Comparison of ENCODE assay signal across 9 mouse cellular contexts in the genomic region with DNA sequence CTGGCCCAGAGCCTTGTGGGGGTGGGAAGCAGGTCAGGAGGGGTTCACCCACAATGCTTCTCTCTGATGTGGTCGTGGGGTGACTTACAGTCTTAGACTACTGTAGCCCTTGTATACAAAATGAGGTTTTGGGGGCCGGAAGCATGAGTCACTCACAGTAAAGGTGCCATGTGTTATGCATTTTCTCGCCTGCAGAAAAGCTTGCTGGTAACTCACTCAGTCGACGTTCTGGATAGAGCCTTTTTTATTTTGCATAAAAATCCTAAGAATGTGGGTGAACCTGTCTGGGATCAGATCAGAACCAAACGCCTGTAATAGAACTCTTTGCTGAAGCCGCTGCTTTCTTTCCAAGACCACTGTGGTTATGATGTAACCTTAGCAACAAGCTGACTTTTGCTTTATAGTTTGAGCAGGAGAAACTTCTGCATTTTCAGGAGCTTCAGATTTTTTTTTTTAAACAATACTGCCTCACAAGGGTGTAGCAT. TPM values are rescaled to one million over a fixed set of nuclear protein-coding genes. Genes with fewer than 3 reads are reported as not detected.
DNase-seq lines count a peak whose midpoint lies in the region; ATAC-seq lines count a peak whose summit lies in the region.
"Had no signal": no experiment of that assay in that cellular context is flagged by ENCODE, and none has a peak within 500 bp of the region (broad histone marks: within the 10 kb centered on the region; RNA-seq: fewer than 3 reads in every experiment).

No protein-coding gene starts in this region.

- no peak overlapping the region for H3K4me2 ChIP-seq in kidney, embryonic 14.5 days (replicated peaks; ENCODE audit: low read depth, low read length)

- H3K36me3 ChIP-seq in kidney, embryonic 14.5 days (ENCODE audit: control insufficient read depth, insufficient read depth, low read length): no peaks in the 10 kb centered on the region

- WGBS in kidney, embryonic 14.5 days: 32% methylated on average over 7 of the region's 7 CpGs

- peaks cover 20% of the 10 kb centered on the region for H3K27me3 ChIP-seq in kidney, embryonic 14.5 days (ENCODE audit: control insufficient read depth, insufficient read depth, low read length)

- no peak overlapping the region for H3K4me3 ChIP-seq in kidney, embryonic 14.5 days (ENCODE audit: low read length)

- H3K27ac ChIP-seq in kidney, embryonic 14.5 days (ENCODE audit: low read depth, low read length): no peak overlapping the region

- H3K9ac ChIP-seq in kidney, embryonic 14.5 days (ENCODE audit: low read depth, low read length): no peak overlapping the region

- H3K9me3 ChIP-seq in kidney, embryonic 14.5 days (ENCODE audit: control insufficient read depth, low read length): no peaks in the 10 kb centered on the region

- H3K4me1 ChIP-seq in kidney, embryonic 14.5 days (ENCODE audit: control insufficient read depth, insufficient read depth, low read length): peaks cover 12% of the 10 kb centered on the region; the same call in 1 of the 2 replicates

- ATAC-seq in kidney, embryonic 14.5 days (ENCODE audit: low FRiP score, low TSS enrichment): no peak
- peak; percentile 57 for ATAC-seq in granulocyte monocyte progenitor cell, adult 5-6 weeks (replicated peaks; ENCODE audit: poor library complexity, severe bottlenecking)
- peak; percentile 18; the same call in 1 of the 2 replicates for ATAC-seq in neutrophil, adult 5-6 weeks (ENCODE audit: extremely low read depth, insufficient number of reproducible peaks, low FRiP score, poor library complexity, severe bottlenecking)
- ATAC-seq: forebrain, embryonic 16.5 days had no signal

- DNase-seq in kidney, postnatal 14 days: peak; percentile 20
- peak; percentile 82 to 90 for DNase-seq in CD8-positive naive resting alpha-beta T cell, adult 2 months (ENCODE audit: low read depth in 2 of 2, low spot score in 2 of 2)
- DNase-seq in adrenal gland, adult 2 months: no peak
- DNase-seq in heart, postnatal 4 days: no peak
- DNase-seq in layer of hippocampus, adult 11-12 months (ENCODE audit: low spot score): no peak

RNA-seq across cellular contexts. Expression of a gene that starts 5.2 kb away (rescaled TPM):
- polyA plus RNA-seq in kidney, embryonic 14.5 days (2014; fragmentation: Nextera tagmentation; extraction: Ambion mirVana): 15.6 and 18.3 TPM in 2 replicates
- not detected in 2 replicates for total RNA-seq in granulocyte monocyte progenitor cell, adult 5-6 weeks (2014; fragmentation: Nextera tagmentation)
- total RNA-seq in granulocyte monocyte progenitor cell, adult 5-6 weeks (2017): 0.82 and 2.4 TPM in 2 replicates
- total RNA-seq in neutrophil, adult 5-6 weeks (2017): 62.1 and 76.2 TPM in 2 replicates
- 10 to 100 TPM; 14.0 to 44.3 TPM for total RNA-seq in adrenal gland, adult 2 months (2021)
- polyA plus RNA-seq in adrenal gland, adult 2 months (2012; rRNA removed): 33.2 and 42.1 TPM in 2 replicates
- total RNA-seq in heart, postnatal 4 days (2021): 10 to 100 TPM; 15.4 to 17.3 TPM

RNA-seq across cellular contexts. Expression of a gene that starts 33.6 kb away (rescaled TPM):
- 5.6 and 7.6 TPM in 2 replicates for polyA plus RNA-seq in kidney, embryonic 14.5 days (2014; fragmentation: Nextera tagmentation; extraction: Ambion mirVana)
- total RNA-seq in granulocyte monocyte progenitor cell, adult 5-6 weeks (2014; fragmentation: Nextera tagmentation): 4.9 and 6.7 TPM in 2 replicates
- 7.5 and 8.9 TPM in 2 replicates for total RNA-seq in granulocyte monocyte progenitor cell, adult 5-6 weeks (2017)
- total RNA-seq in neutrophil, adult 5-6 weeks (2017): 19.1 and 23.9 TPM in 2 replicates
- total RNA-seq in adrenal gland, adult 2 months (2021): 1 to 10 TPM; 7.4 to 10.0 TPM
- polyA plus RNA-seq in adrenal gland, adult 2 months (2012; rRNA removed): 9.2 and 11.1 TPM in 2 replicates
- 1 to 10 TPM; 4.4 to 4.6 TPM for total RNA-seq in heart, postnatal 4 days (2021)

Comparison
In these comparisons a context has a peak if more than half of its experiments do, and no peak if none do; other contexts are left out.
1. DNase-seq: peak in kidney, postnatal 14 days (single experiment) and CD8-positive naive resting alpha-beta T cell, adult 2 months (2 of 2); none in adrenal gland, adult 2 months (single experiment), heart, postnatal 4 days (single experiment) and layer of hippocampus, adult 11-12 months (single experiment).
2. RNA of a gene that starts 5.2 kb away (total RNA-seq): 62.1 to 76.2 TPM in neutrophil, adult 5-6 weeks, 14.0 to 44.3 TPM in adrenal gland, adult 2 months and 15.4 to 17.3 TPM in heart, postnatal 4 days; 0.82 to 2.4 TPM in granulocyte monocyte progenitor cell, adult 5-6 weeks; every median in the first group is over 4 times any median in the second.